Mouse (Mus musculus) skeletal muscle tissue, adult 2 months (tissue): ENCODE measurements around the gene Ncoa5.

Source experiments
- DNase-seq: peaks from one replicate; pipeline ENCODE4 v3.0.0-alpha.2; 2012; ENCODE audit warnings: low read depth, low spot score

Ncoa5 gene

DNA sequence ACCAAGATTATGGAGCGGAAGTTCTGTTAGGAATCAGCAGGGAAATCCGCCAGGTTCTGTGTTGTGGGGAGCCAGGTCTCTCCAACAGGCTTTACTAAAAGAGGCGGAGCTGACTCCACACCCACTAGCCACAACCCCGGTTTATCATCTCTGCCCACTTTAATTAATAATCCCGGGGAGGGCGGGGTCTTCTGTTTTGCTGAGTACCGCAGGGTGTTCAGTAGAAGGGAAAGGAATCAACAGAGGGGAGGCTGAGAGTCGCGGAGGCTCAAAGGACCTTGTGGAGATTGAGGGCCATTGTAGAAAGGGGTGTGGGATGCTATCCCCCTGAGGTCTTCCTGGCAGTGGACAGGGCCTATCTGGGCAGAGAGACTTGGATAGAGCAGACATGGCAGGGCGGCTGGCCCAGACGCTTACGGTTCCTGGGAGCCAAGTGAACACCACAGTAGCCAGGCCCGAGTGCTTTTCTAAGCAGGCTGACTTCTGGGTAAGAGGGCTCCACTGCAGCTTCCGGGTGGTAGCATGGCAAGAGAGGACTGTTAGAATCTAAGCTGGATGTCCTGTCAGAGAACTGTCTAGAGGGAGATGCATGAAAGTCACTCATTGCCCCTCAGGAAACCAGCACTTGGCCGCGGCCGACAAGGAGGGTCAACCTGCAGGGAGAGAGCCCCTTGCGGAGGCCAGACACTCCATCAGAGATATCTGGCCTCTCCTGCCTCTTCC, 16.3 kb upstream of the Ncoa5 start:
- no peak for DNase-seq

DNA sequence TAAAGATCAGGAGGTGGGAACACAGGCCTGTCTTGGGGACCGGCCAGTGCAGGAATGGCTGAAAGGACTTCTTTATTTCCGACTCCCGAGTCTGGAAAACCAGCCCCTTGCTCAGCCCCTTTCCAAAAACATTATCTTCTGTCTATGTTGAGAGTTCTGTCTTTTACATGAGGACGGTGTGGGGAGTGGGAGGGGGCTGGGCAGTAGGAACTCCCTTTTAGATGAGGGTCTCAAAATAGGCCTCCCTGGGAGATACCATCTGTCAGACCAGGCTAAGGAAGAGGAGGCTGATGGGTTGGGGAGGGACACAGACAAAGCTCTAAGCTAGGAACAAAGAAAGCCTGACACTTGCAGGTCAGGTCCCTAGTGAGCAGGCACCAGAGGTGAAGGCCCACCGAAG, 14.4 kb upstream of the Ncoa5 start:
- no peak for DNase-seq

DNA sequence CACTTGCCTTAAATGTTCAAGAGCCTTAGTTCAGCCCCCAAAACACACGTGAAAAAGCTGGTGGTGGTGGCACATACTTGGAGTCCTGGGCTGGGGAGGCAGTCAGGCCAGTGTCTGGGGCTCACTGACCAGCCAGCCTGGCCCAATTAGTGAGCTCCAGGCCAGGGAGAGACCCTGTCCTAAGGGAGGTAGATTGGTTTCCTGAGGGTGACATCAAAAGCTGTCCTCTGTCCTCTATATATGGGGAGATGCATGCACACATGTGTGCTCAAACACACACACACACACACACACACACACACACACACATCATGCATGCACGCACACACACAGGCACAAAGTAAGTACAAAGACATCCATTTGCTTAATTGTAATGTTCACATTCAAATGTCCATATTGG, 9.1 kb upstream of the Ncoa5 start:
- no peak for DNase-seq

GRCm38 (mm10) chr2:165043090-165043636, 8.5 kb upstream of the Ncoa5 start:
- no peak for DNase-seq

GRCm38 (mm10) chr2:165042126-165042525, 7.5 kb upstream of the Ncoa5 start:
- no peak for DNase-seq

DNA sequence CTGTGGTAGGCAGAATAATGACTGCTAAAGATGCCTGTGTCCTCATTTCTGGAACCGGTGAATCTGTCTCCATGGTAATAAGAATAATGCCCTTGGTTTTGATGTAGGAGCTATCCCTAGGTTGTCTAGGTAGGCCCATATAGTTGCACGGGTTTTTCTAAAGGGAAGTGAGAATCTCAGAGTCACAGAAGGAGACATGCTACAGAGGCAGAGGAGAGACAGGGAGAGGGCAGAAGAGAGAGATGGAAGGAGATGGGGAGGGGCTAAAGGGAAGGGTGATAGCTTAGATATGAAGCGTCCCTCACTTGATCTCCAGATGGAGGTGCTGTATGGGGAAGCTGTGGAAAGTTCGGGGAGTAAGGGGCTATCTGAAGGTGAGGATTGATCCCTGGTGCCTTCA, 2.7 kb upstream of the Ncoa5 start:
- DNase-seq = no peak

DNA sequence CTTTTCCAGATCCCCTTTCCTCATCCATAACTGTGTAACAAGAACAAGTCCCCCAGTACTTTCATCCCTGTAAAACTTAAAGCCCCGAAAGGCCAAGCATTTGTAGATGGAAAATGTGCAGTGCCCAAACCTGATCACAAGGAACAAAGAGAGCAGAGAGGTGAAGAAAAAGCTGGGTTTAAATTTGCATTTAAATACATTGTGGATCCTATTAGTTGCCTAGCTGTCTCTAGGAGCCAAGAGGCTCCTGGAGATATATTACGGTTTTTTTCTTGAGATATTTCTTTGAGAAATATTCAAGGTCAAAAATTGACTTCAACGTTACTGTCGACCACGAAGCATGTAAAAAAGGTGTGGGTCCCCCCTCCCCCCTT, 378 bp upstream of the Ncoa5 start:
- DNase-seq = no peak

DNA sequence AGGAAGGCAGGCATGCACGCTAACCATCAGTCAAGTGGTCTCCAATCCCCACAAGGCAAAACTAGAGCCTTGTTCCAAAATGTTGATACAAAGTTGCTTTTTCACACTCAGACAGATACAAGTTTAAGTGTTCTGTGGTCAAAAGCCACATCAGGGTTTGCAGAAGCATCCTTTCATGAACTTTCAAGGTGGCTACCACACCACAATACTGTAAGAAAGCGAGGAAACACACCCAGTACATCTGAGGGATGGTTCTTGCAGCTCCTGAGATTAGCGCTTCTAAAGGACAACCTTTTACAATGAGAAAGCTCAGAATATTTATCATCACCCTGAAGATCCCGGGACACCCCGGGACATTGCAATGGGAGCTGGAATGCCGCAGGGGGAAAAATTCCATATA, 1.4 kb downstream of the Ncoa5 start:
- no peak for DNase-seq

GRCm38 (mm10) chr2:165032533-165032932, 2.1 kb downstream of the Ncoa5 start:
- DNase-seq = no peak

- no peak for DNase-seq
These were observed 7.5 kb downstream of the Ncoa5 start for GRCm38 (mm10) chr2:165027163-165027562.

- DNase-seq = no peak
These were observed 14.2 kb downstream of the Ncoa5 start for GRCm38 (mm10) chr2:165020490-165020889.

DNA sequence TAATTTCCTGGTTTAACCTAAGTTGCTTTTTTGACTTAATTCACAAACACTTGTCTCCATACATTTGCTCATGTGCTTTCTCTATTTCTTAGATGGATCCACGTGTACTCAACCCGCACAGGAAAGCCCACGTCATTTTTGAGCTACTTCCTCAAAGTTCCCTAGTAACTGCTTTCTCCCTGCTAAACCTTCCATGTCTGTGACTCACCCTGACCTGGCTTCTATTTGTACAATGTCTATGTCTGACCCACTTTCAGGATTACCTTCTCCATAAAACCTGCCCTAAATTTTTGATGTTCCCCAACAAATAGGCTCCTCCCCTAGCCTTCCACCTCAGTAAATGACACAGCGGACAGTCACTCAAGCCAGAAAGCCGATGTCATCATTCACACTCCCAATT, 19.7 kb downstream of the Ncoa5 start:
- no peak for DNase-seq

- DNase-seq = no peak
These were observed 24.3 kb downstream of the Ncoa5 start for GRCm38 (mm10) chr2:165010351-165010750.

GRCm38 (mm10) chr2:165009581-165009980, 25.1 kb downstream of the Ncoa5 start:
- DNase-seq = no peak

DNA sequence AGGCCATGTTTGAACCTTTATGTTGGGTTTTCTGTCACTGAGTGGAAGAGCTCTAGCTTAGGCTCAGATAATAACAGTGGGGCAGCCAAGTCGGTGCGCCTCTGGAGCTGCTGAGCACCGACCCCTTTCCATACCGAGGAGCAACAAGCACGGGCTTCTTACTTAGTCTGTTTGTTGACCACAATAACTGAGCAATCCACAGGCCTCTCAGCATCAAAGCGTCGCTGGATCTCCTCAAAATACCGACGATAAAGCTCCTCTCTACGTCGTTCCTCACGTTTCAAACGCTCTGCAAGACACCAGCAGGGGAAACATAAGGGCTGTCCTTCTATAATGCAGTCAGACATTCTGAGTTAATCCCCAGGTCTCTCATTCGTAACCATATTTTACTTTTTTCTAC, 25.5 kb downstream of the Ncoa5 start:
- no peak for DNase-seq

DNA sequence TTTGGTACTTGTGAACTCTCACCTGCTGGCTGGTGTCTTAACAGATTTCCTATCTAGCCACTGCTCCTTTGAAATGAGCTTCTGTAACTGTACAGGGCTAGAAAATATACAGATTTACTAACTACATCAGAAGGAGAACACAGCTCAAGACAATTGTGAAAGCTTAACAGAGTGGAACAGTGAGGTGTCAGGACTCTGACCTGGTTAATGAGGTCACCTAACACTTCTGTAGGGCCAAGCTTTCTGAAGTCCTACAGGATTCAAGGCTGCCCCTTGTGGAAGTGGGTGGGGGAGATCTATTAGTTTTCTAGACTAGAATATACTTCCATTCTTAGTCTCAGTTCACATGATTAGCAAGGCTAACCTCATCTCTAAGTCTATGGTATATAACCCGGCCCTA, 26.7 kb downstream of the Ncoa5 start:
- DNase-seq = no peak

- no peak for DNase-seq
These were observed 27.9 kb downstream of the Ncoa5 start for GRCm38 (mm10) chr2:165006813-165007212.

DNA sequence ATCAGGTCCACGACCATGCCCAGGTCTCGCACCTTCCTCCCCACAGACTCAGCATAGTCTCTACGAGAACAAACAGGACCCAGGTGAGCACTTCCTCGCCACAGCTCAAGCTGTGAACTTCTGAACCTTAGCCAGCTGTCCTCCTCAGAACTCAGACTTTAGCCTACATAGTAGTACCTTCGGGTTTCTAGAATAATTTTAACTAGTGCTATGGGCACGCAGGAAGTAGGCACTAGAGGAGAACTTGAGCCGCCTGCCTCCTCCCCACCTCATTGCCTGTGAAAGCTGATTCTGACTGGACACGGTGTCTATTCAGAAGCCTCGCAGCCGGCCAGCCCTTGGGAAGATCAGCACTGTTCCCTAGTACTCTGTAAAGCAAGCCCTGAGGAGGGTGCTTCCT, 30.4 kb downstream of the Ncoa5 start:
- DNase-seq = no peak

DNA sequence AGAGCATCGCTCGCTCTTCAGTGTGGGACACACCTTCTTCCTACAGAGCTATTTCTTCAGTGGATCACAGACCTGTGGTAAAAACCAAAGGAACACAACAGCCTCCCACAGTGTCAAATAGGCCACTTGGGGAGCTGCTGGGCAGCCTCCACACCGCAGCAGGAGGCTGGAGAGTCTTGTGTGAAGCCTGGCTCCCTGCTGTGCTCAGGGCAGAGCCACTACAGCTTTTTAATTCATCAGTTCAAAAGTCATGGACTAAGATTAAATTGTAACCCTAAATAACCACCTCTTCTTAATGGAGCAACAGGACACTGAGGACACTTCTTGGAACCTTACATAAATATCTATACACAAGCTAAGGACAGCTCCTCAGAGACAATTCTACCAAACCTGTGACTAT, 31.6 kb downstream of the Ncoa5 start:
- no peak for DNase-seq

DNA sequence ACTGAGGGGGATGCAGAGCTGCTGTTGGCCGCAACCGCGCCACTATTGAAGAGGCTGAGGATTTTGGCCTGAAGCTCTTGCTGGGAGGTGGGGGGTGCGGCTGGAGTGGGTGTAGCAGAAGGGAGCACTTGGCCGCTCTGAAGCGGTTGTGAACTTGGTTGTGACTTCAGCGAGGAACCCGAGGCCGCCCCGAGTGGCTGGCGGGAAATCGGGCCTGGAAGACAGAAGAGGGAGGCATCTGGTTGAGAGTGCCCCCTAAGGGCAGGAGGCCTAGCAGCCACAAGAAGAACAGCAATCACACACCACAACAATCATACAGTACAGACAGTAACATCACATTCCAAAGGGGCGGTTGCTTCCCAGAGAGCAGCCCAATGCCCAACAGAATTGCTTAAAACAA, 32.7 kb downstream of the Ncoa5 start:
- DNase-seq = no peak

DNA sequence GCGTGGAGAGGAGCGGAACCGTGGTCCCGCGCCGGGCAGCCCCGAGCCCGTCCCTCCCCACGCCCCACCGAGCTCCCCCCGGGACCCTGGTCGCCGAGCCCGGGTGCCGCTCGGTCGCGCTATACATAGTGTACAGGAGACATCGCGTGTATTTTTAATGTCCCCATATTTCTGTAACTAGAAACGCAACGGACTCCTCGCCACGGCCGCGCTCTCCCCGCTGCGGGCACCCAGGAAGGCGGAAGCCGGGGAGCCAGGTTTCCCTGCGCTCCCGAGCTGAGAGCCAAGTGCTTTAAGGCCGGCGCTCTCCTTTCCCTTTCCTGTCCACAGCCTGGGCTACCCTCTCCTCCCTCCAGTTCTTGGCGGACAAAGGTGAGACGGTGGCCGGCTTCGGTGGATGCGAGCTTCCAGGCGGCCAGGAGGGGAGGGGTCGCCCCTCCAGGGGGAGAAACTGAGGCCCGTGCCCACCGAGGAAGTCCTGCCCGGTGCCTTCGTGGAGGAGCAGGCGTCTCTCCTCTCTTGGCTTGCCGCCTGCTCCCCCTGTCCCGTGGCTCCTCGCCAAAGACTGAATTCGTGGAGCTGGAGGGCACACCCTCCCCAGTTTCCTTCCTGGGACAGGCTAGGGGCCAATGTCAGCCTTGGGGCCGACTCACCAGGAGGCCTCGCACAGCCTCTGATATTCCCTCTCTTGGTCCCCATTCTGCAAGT, 36.8 kb downstream of the Ncoa5 start:
- DNase-seq = no peak

DNA sequence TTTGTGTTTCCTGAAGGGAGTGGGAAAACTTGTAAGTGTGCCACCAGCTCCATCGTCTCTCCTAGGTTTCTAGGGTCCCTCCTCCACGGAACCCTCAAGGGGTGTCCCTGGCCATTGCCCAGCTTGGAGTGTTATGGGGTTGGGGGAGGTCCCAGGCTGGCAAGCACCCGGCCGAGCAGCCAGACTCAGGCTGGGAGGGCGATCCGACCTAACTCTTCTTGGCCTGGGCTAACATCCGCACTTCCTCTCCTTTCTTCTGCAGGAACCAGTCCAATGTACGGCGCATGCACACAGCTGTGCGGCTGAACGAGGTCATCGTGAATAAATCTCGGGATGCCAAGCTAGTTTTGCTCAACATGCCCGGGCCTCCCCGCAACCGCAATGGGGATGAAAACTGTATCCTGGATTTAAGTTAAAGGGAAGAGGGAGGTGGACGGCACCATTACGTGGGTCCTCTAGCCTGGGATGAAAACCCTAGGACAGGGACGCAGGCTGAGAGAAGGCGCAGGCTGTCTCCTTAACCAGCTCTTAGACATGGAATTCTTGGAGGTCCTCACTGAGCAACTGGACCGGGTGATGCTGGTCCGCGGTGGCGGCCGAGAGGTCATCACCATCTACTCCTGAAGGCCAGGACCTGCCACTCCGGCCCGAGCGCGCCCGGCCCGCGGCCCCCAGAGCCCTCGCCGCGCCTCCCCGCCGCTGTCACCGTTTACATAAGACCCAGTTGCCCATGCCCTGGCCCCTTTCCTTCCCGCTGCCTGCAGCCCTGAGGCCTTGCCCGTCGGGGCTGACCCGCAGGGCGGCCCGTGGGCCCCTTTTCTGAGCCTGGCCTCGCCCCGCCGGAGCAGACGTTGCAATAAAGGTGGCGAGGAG, 37.6 kb downstream of the Ncoa5 start:
- no peak for DNase-seq
